Mouse (Mus musculus): ENCODE results near the gene Rab3gap2. TPM values are rescaled to one million over a fixed set of nuclear protein-coding genes. Genes with fewer than 3 reads are reported as not detected.

The Rab3gap2 gene
- total and polyA plus RNA-seq, 3 experiments, result 22.7 to 39.1 (median 24.0) TPM

GRCm38 (mm10) chr1:185289231-185289630 lies 85.3 kb downstream of the Rab3gap2 start:
- H3K79me2 ChIP-seq (replicated peaks; ENCODE audit: control insufficient read depth, extremely low read depth, insufficient read depth, poor library complexity, severe bottlenecking), result no peaks in the 10 kb centered on the region
- H3K9ac ChIP-seq (ENCODE audit: insufficient read depth, low read depth), result no peak overlapping the region
- H3K4me3 ChIP-seq (replicated peaks in 1 of 3; ENCODE audit: low read depth in 2 of 3, low read length in 2 of 3, poor library complexity in 1 of 3), result no peak overlapping the region
- H3K4me2 ChIP-seq (ENCODE audit: insufficient read depth, low read depth, poor library complexity, severe bottlenecking), result no peak overlapping the region
- in situ Hi-C loops (cut with MboI; ENCODE audit: low pct_ligation_motif_present, low pct_unique_long_range_greater_than_20kb, low sequenced_read_pairs) (no loop called here), dilution Hi-C loops (cut with MboI; ENCODE audit: extremely low pct_ligation_motif_present, extremely low pct_unique_long_range_greater_than_20kb, low sequenced_read_pairs) (no loop called here)
- TF ChIP-seq ZKSCAN1 (IDR thresholded peaks at IDR 0.05; ENCODE audit: borderline replicate concordance, low read depth, low read length) (no peak), MEF2A (IDR thresholded peaks at IDR 0.05; ENCODE audit: borderline replicate concordance, low read depth, low read length) (no peak), ZC3H11A (IDR thresholded peaks at IDR 0.05; ENCODE audit: low read depth, low read length) (no peak), RCOR1 (conservative IDR thresholded peaks at IDR 0.05; ENCODE audit: low read depth, low read length) (no peak), RAD21 (IDR thresholded peaks at IDR 0.05; ENCODE audit: low read depth, low read length) (no peak), SIN3A (IDR thresholded peaks at IDR 0.05; ENCODE audit: low read length) (no peak)
- no peaks in the 10 kb centered on the region for H3K27me3 ChIP-seq (replicated peaks)
- no peak for DNase-seq (ENCODE audit: extremely low read depth)
- no peak overlapping the region for H3K27ac ChIP-seq (ENCODE audit: insufficient read depth, low read depth)
- peaks cover 75 to 87% of the 10 kb centered on the region in 2 experiments for H3K36me3 ChIP-seq (replicated peaks in 1 of 2; ENCODE audit: control insufficient read depth in 1 of 2, insufficient read depth in 1 of 2, low read length in 1 of 2)
- no peaks in the 10 kb centered on the region for H3K9me3 ChIP-seq (replicated peaks; ENCODE audit: low read length)
- H3K4me1 ChIP-seq (ENCODE audit: control insufficient read depth in 1 of 2, insufficient read depth in 2 of 2), result no peaks in the 10 kb centered on the region

- peaks cover 70 to 88% of the 10 kb centered on the region in 2 experiments for H3K36me3 ChIP-seq (replicated peaks in 1 of 2; ENCODE audit: control insufficient read depth in 1 of 2, insufficient read depth in 1 of 2, low read length in 1 of 2)
Measured at GRCm38 (mm10) chr1:185291336-185291735, 87.4 kb downstream of the Rab3gap2 start.

DNA sequence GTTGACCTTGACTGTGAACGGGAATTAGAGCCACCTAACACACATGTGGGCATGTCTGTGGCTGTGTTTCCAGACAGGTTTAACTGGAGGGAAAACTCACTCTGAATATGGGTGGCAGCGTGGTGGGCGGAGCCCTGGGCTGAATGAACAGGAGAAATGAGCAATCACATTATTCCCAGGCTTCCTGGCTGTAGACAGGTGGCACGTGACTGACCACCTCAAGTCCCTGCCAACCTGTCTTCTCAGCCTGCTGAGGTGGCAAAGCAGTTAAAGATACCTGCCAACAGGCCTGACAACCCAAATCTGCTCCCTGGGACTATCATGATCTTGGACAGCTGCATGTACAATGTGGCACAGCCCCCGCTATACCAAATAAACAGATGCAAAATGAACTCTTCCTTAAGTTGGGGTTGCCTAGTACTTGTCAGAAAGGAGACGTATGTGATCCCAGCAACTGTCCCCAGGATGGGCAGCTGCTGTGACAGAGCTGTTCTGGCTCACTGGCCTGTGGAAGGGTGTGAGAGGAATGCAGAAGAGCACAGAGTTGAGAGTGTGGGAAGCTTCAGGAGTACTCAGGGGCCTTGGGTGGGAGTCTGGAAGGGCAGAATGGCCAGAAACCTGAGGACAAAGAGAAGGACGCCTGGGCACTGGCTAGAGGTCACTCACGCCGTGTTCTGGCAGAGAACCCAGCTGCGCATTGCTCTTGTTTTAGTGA lies 88.9 kb downstream of the Rab3gap2 start:
- Histone ChIP-seq H3K79me2 (replicated peaks; ENCODE audit: control insufficient read depth, extremely low read depth, insufficient read depth, poor library complexity, severe bottlenecking) (no peaks in the 10 kb centered on the region), H3K27me3 (replicated peaks) (no peaks in the 10 kb centered on the region), H3K36me3 (replicated peaks in 1 of 2; ENCODE audit: control insufficient read depth in 1 of 2, insufficient read depth in 1 of 2, low read length in 1 of 2) (peaks cover 72 to 88% of the 10 kb centered on the region in 2 experiments), H3K27ac (ENCODE audit: insufficient read depth, low read depth) (no peak overlapping the region), H3K4me1 (ENCODE audit: control insufficient read depth in 1 of 2, insufficient read depth in 2 of 2) (no peaks in the 10 kb centered on the region), H3K9ac (ENCODE audit: insufficient read depth, low read depth) (no peak overlapping the region), H3K4me3 (replicated peaks in 1 of 3; ENCODE audit: low read depth in 2 of 3, low read length in 2 of 3, poor library complexity in 1 of 3) (no peak overlapping the region), H3K9me3 (replicated peaks; ENCODE audit: low read length) (no peaks in the 10 kb centered on the region), H3K4me2 (ENCODE audit: insufficient read depth, low read depth, poor library complexity, severe bottlenecking) (no peak overlapping the region)
- no peak for TF ChIP-seq MXI1 (IDR thresholded peaks at IDR 0.05; ENCODE audit: low read depth, low read length)
- no peak for DNase-seq (ENCODE audit: extremely low read depth)
- in situ Hi-C loops (cut with MboI; ENCODE audit: low pct_ligation_motif_present, low pct_unique_long_range_greater_than_20kb, low sequenced_read_pairs) (no loop called here), dilution Hi-C loops (cut with MboI; ENCODE audit: extremely low pct_ligation_motif_present, extremely low pct_unique_long_range_greater_than_20kb, low sequenced_read_pairs) (no loop called here)

More at GRCm38 (mm10) chr1:185291336-185291735, 87.4 kb downstream of the Rab3gap2 start:
- H3K79me2 ChIP-seq (replicated peaks; ENCODE audit: control insufficient read depth, extremely low read depth, insufficient read depth, poor library complexity, severe bottlenecking), result no peaks in the 10 kb centered on the region
- no peaks in the 10 kb centered on the region for H3K9me3 ChIP-seq (replicated peaks; ENCODE audit: low read length)
- H3K27ac ChIP-seq (ENCODE audit: insufficient read depth, low read depth), result no peak overlapping the region
- H3K4me1 ChIP-seq (ENCODE audit: control insufficient read depth in 1 of 2, insufficient read depth in 2 of 2), result no peaks in the 10 kb centered on the region
- no peak overlapping the region for H3K4me2 ChIP-seq (ENCODE audit: insufficient read depth, low read depth, poor library complexity, severe bottlenecking)
- no peaks in the 10 kb centered on the region for H3K27me3 ChIP-seq (replicated peaks)
- no peak overlapping the region for H3K4me3 ChIP-seq (replicated peaks in 1 of 3; ENCODE audit: low read depth in 2 of 3, low read length in 2 of 3, poor library complexity in 1 of 3)
- H3K9ac ChIP-seq (ENCODE audit: insufficient read depth, low read depth), result no peak overlapping the region
- dilution Hi-C loops (cut with MboI; ENCODE audit: extremely low pct_ligation_motif_present, extremely low pct_unique_long_range_greater_than_20kb, low sequenced_read_pairs) (no loop called here), in situ Hi-C loops (cut with MboI; ENCODE audit: low pct_ligation_motif_present, low pct_unique_long_range_greater_than_20kb, low sequenced_read_pairs) (no loop called here)
- no peak for DNase-seq (ENCODE audit: extremely low read depth)
- TF ChIP-seq BHLHE40 (IDR thresholded peaks at IDR 0.05; ENCODE audit: low read depth, low read length) (no peak), HCFC1 (IDR thresholded peaks at IDR 0.05; ENCODE audit: low read depth, low read length) (no peak), MAFK (IDR thresholded peaks at IDR 0.05; ENCODE audit: insufficient replicate concordance, low read length) (no peak), JUN (IDR thresholded peaks at IDR 0.05; ENCODE audit: insufficient read depth, low read depth, low read length) (no peak), TCF12 (IDR thresholded peaks at IDR 0.05; ENCODE audit: low read depth, low read length) (no peak), E2F4 (IDR thresholded peaks at IDR 0.05; ENCODE audit: insufficient replicate concordance, low read depth, low read length) (no peak), UBTF (IDR thresholded peaks at IDR 0.05; ENCODE audit: low read depth, low read length) (no peak)
